Mouse (Mus musculus) stomach, postnatal 0 days (tissue): ENCODE measurements at regions not wholly inside any gene's neighbourhood (a gene's known extent, or its start where the extent isn't known, plus 50 kb on each side); places are given as distances from the start of the nearest gene placed in this dataset.

ENCODE experiments used
- ATAC-seq: fragments of 200-750 bp; cut with Nextera tagmentation; 2 replicates; pipeline ENCODE4 v1.8.0; 2017; ENCODE audit not compliant: low FRiP score, low TSS enrichment
- DNase-seq: peaks from one replicate; pipeline ENCODE4 v3.0.0-alpha.2; 2016; ENCODE audit warnings: low spot score
- H3K27ac ChIP-seq: fragments of 300-500 bp; sonication (generic); replicated peaks from 2 replicates; pipeline ENCODE4 v1.5.1; 2014; ENCODE audit warnings: mild to moderate bottlenecking, control low read depth
- H3K27me3 ChIP-seq: fragments of 300-500 bp; sonication (generic); 2 replicates; pipeline ENCODE4 v1.6.1; 2014; ENCODE audit warnings: low read length; ENCODE audit not compliant: control insufficient read depth, insufficient read depth
- H3K36me3 ChIP-seq: fragments of 300-500 bp; sonication (generic); 2 replicates; pipeline ENCODE4 v1.6.1; 2014; ENCODE audit warnings: low read length, mixed read lengths; ENCODE audit not compliant: control insufficient read depth, insufficient read depth
- H3K4me1 ChIP-seq: fragments of 300-500 bp; sonication (generic); replicated peaks from 2 replicates; pipeline ENCODE4 v1.6.1; 2014; ENCODE audit warnings: antibody characterized with exemption; ENCODE audit not compliant: control insufficient read depth, insufficient read depth
- H3K4me2 ChIP-seq: fragments of 300-500 bp; sonication (generic); replicated peaks from 2 replicates; pipeline ENCODE4 v1.6.1; 2014; ENCODE audit warnings: low read depth, mild to moderate bottlenecking, control low read depth, moderate library complexity
- H3K4me3 ChIP-seq: fragments of 300-500 bp; sonication (generic); 2 replicates; pipeline ENCODE4 v1.5.1; 2014; ENCODE audit warnings: low read depth, low read length, control low read depth
- H3K9ac ChIP-seq: fragments of 300-500 bp; sonication (generic); 2 replicates; pipeline ENCODE4 v1.6.1; 2014; ENCODE audit warnings: mild to moderate bottlenecking, low read length, control low read depth, mixed read lengths
- H3K9me3 ChIP-seq: fragments of 300-500 bp; sonication (generic); 2 replicates; pipeline ENCODE4 v1.6.1; 2016; ENCODE audit warnings: low read length; ENCODE audit not compliant: control insufficient read depth
- CTCF ChIP-seq: IDR thresholded peaks from 2 replicates; pipeline ENCODE4 v1.5.1; 2016; ENCODE audit warnings: antibody characterized with exemption, low read depth, mild to moderate bottlenecking, moderate library complexity
- EP300 ChIP-seq: optimal IDR thresholded peaks from 2 replicates; pipeline ENCODE3; 2016; ENCODE audit warnings: antibody characterized with exemption
- WGBS: fragments of 180-500 bp; shearing (Covaris S2); extraction: QIAGEN DNeasy Blood & Tissue Kit; methylation state at CpG from one replicate; pipeline ENCODE4 v1.1.7; 2014; 5-methylcytosine and 5-hydroxymethylcytosine counted together

DNA sequence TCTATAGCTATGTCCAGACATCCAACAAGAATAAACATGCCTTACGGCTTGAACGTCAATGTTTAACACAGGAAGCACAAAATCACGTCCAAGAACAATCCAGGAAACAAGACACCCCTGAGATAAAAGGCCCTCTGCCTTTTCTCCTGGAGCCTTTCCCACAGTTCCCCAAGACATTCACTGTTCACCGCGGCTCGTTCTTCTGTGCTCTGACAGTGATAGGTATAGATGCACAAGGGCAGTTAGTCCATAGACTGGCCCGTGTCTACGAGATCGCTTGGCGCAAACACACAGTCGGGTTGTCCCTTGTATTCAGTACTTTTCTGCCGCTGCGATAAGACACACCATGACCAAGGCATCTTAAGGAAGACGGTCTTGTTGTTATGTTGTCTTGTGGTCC is 182.7 kb upstream of the Jmjd1c start:
- DNase-seq: no peak
- H3K4me2 ChIP-seq: no peak overlapping the region; the same call in 1 of the 2 replicates
- H3K27ac ChIP-seq: no peak overlapping the region
- no peak overlapping the region for H3K9ac ChIP-seq
- H3K4me3 ChIP-seq: no peak overlapping the region
- H3K4me1 ChIP-seq: peaks cover 5% of the 10 kb centered on the region
- ATAC-seq: no peak
- H3K27me3 ChIP-seq: no peaks in the 10 kb centered on the region
- TF ChIP-seq EP300 (no peak), CTCF (no peak)
- no peaks in the 10 kb centered on the region for H3K9me3 ChIP-seq
- 54% methylated on average over 14 of the region's 14 CpGs for WGBS
- H3K36me3 ChIP-seq: no peaks in the 10 kb centered on the region

GRCm38 (mm10) chr10:66913627-66914026 is 182.3 kb upstream of the Jmjd1c start:
- peak; percentile 61 for DNase-seq
- TF ChIP-seq CTCF (peak; percentile 51), EP300 (no peak)
- WGBS: 47% methylated on average over 8 of the region's 8 CpGs

DNA sequence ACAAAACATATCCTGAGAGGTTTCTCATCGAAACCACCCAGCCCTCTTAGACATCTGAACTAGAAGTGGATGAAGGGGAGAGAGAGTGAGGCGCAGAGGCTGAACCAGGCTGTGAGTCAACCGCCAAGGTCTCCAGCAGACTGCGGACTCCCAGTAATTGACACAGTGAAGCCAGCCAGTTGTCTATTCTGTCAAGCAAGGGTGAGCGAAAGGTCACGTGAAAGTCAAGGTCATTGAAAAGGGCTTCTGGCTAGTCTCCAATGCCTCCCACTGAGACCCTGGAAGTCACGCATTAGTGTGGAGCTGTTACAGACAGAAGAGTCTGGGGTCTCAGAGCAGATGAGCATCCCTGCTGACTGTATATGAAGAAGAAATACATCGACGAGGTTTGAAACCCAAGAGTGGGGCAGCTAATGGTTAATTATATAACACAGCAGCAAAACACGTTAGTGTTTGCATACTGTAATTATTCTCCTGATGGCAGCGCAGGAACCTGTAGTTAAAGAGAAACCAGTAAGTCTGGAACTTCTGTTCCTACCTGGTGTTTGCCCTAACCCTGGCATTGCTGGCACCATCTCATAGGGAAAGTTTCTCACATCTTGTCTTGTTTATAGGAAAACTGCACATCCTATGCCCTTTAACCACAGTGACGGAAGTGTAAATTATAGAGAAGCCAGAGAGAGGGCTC is 181.5 kb upstream of the Jmjd1c start:
- Histone ChIP-seq H3K9ac (no peak overlapping the region), H3K4me2 (no peak overlapping the region), H3K36me3 (no peaks in the 10 kb centered on the region), H3K4me1 (peaks cover 5% of the 10 kb centered on the region), H3K27me3 (no peaks in the 10 kb centered on the region), H3K4me3 (no peak overlapping the region), H3K27ac (no peak overlapping the region), H3K9me3 (no peaks in the 10 kb centered on the region)
- ATAC-seq (no peak), DNase-seq (no peak)
- 55% methylated on average over 12 of the region's 12 CpGs for WGBS
- no peak for TF ChIP-seq EP300
- TF ChIP-seq CTCF: no peak

More at GRCm38 (mm10) chr10:66913627-66914026, 182.3 kb upstream of the Jmjd1c start:
- peaks cover 5% of the 10 kb centered on the region for H3K4me1 ChIP-seq
- peak; percentile 62 for ATAC-seq
- H3K27ac ChIP-seq: no peak overlapping the region
- no peak overlapping the region for H3K9ac ChIP-seq
- no peak overlapping the region; the same call in 1 of the 2 replicates for H3K4me2 ChIP-seq
- H3K4me3 ChIP-seq: no peak overlapping the region
- H3K9me3 ChIP-seq: no peaks in the 10 kb centered on the region
- H3K27me3 ChIP-seq: no peaks in the 10 kb centered on the region
- no peaks in the 10 kb centered on the region for H3K36me3 ChIP-seq

DNA sequence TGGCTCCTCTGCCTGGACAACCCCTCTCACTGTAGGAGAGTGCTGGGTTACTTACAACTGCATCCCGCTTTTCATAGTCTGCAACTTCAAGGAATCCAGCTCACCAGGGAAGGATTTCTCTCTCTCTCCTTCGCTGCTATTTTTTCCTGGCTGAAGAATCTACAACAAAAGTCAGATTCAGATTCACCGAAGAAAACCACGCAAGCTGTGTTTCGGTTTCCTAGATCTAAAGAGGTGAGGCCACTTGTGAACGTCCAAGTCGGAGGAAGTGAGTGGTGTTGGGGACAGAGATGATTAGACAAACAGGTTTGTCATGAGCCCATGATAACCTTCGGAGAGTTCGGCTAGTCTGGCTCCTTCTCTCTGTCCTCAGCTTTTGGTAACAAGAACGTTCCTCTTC is 180.1 kb upstream of the Jmjd1c start:
- TF ChIP-seq EP300: no peak
- TF ChIP-seq CTCF: no peak
- H3K9me3 ChIP-seq: no peaks in the 10 kb centered on the region
- no peak overlapping the region for H3K9ac ChIP-seq
- 78% methylated on average over 10 of the region's 10 CpGs for WGBS
- H3K27ac ChIP-seq: no peak overlapping the region
- peaks cover 5% of the 10 kb centered on the region for H3K4me1 ChIP-seq
- H3K4me3 ChIP-seq: no peak overlapping the region
- no peak for ATAC-seq
- no peaks in the 10 kb centered on the region for H3K27me3 ChIP-seq
- no peaks in the 10 kb centered on the region for H3K36me3 ChIP-seq
- DNase-seq: no peak
- H3K4me2 ChIP-seq: no peak overlapping the region

- Histone ChIP-seq H3K4me2 (no peak overlapping the region), H3K9me3 (no peaks in the 10 kb centered on the region), H3K27ac (no peak overlapping the region), H3K4me1 (peaks cover 10% of the 10 kb centered on the region), H3K4me3 (no peak overlapping the region), H3K36me3 (no peaks in the 10 kb centered on the region), H3K27me3 (no peaks in the 10 kb centered on the region), H3K9ac (no peak overlapping the region)
- no peak for DNase-seq
- ATAC-seq: no peak
- TF ChIP-seq CTCF: no peak
- no peak for TF ChIP-seq EP300
- WGBS: 88% methylated on average over 2 of the region's 2 CpGs
Observed at GRCm38 (mm10) chr10:66917725-66918124, 178.2 kb upstream of the Jmjd1c start.

- Histone ChIP-seq H3K36me3 (no peaks in the 10 kb centered on the region), H3K27ac (no peak overlapping the region), H3K4me1 (peaks cover 10% of the 10 kb centered on the region; the same call in 1 of the 2 replicates), H3K9me3 (no peaks in the 10 kb centered on the region), H3K4me2 (no peak overlapping the region), H3K9ac (no peak overlapping the region), H3K4me3 (no peak overlapping the region), H3K27me3 (no peaks in the 10 kb centered on the region)
- TF ChIP-seq EP300 (no peak), CTCF (no peak)
- ATAC-seq (no peak), DNase-seq (no peak)
- 92% methylated on average over 2 of the region's 2 CpGs for WGBS
Observed at GRCm38 (mm10) chr10:66918713-66919112, 177.2 kb upstream of the Jmjd1c start.
